Mouse (Mus musculus): Measurements from ENCODE around the gene Hyou1. TPM values are rescaled to one million over a fixed set of nuclear protein-coding genes. Genes with fewer than 3 reads are reported as not detected.

The Hyou1 gene
- total RNA-seq, 1 experiment = 246 TPM

- H3K27ac ChIP-seq (ENCODE audit: insufficient read depth, low read depth, low read length, poor library complexity, severe bottlenecking) = no peak overlapping the region
- H3K4me3 ChIP-seq (ENCODE audit: insufficient read depth in 1 of 2, low read depth in 1 of 2, low read length in 2 of 2, poor library complexity in 1 of 2, severe bottlenecking in 1 of 2) = no peak overlapping the region
- H3K9ac ChIP-seq (ENCODE audit: insufficient read depth, low read depth, low read length, poor library complexity, severe bottlenecking) = no peak overlapping the region
- DNase-seq (ENCODE audit: low read depth, low spot score) = no peak
- in situ Hi-C loops (cut with MboI; ENCODE audit: low sequenced_read_pairs in 2 of 2, unreplicated experiment in 2 of 2) = no loop called here
- H3K4me1 ChIP-seq (ENCODE audit: control insufficient read depth in 2 of 2, insufficient read depth in 2 of 2, low read length in 2 of 2, poor library complexity in 1 of 2) = peaks cover 2 to 21% of the 10 kb centered on the region in 2 experiments; a peak in 3 of 4 replicates
- no peak for TF ChIP-seq ZC3H11A (IDR thresholded peaks at IDR 0.05; ENCODE audit: borderline replicate concordance, low read depth, low read length)
- no peak for TF ChIP-seq MAFK (IDR thresholded peaks at IDR 0.05; ENCODE audit: insufficient read depth, low read depth, low read length)
- TF ChIP-seq CHD2 (IDR thresholded peaks at IDR 0.05; ENCODE audit: low read depth, low read length) = no peak
- no peak for TF ChIP-seq HCFC1 (IDR thresholded peaks at IDR 0.05; ENCODE audit: borderline replicate concordance, insufficient read depth, low read length)
- TF ChIP-seq ZNF384 (IDR thresholded peaks at IDR 0.05; ENCODE audit: low read depth, low read length) = no peak
- peaks cover 6% of the 10 kb centered on the region; the same call in 1 of the 2 replicates for H3K36me3 ChIP-seq (ENCODE audit: control insufficient read depth, insufficient read depth, low read length, poor library complexity, severe bottlenecking)
- H3K9me3 ChIP-seq (ENCODE audit: control insufficient read depth, insufficient read depth, low read depth, low read length) = no peaks in the 10 kb centered on the region
These were observed 36.7 kb upstream of the Hyou1 start for GRCm38 (mm10) chr9:44342605-44343004.

- Histone ChIP-seq H3K4me3 (ENCODE audit: insufficient read depth in 1 of 2, low read depth in 1 of 2, low read length in 2 of 2, poor library complexity in 1 of 2, severe bottlenecking in 1 of 2) (peak overlapping the region; percentile 84 to 99), H3K4me1 (ENCODE audit: control insufficient read depth in 2 of 2, insufficient read depth in 2 of 2, low read length in 2 of 2, poor library complexity in 1 of 2) (peaks cover 2 to 20% of the 10 kb centered on the region in 2 experiments; a peak in 3 of 4 replicates), H3K9ac (ENCODE audit: insufficient read depth, low read depth, low read length, poor library complexity, severe bottlenecking) (peak overlapping the region; percentile 96), H3K9me3 (ENCODE audit: control insufficient read depth, insufficient read depth, low read depth, low read length) (no peaks in the 10 kb centered on the region), H3K27ac (ENCODE audit: insufficient read depth, low read depth, low read length, poor library complexity, severe bottlenecking) (no peak overlapping the region; the same call in 1 of the 2 replicates), H3K36me3 (ENCODE audit: control insufficient read depth, insufficient read depth, low read length, poor library complexity, severe bottlenecking) (peaks cover 5% of the 10 kb centered on the region; the same call in 1 of the 2 replicates)
- no peak for DNase-seq (ENCODE audit: low read depth, low spot score)
- in situ Hi-C loops (cut with MboI; ENCODE audit: low sequenced_read_pairs in 2 of 2, unreplicated experiment in 2 of 2) = no loop called here
- TF ChIP-seq MAFK (IDR thresholded peaks at IDR 0.05; ENCODE audit: insufficient read depth, low read depth, low read length) = no peak
- TF ChIP-seq HCFC1 (IDR thresholded peaks at IDR 0.05; ENCODE audit: borderline replicate concordance, insufficient read depth, low read length) = no peak
These were observed 36.0 kb upstream of the Hyou1 start for GRCm38 (mm10) chr9:44343290-44343689.

GRCm38 (mm10) chr9:44343781-44344421 lies 35.4 kb upstream of the Hyou1 start, which contains the start of gene Hmbs:
TSS of gene Hmbs (minus strand) at chr9:44344228.
- DNase-seq (ENCODE audit: low read depth, low spot score) = peak; percentile 76

GRCm38 (mm10) chr9:44345570-44346433 lies 33.5 kb upstream of the Hyou1 start:
- TF ChIP-seq MAFK (IDR thresholded peaks at IDR 0.05; ENCODE audit: insufficient read depth, low read depth, low read length) (no peak), ZNF384 (IDR thresholded peaks at IDR 0.05; ENCODE audit: low read depth, low read length) (no peak), HCFC1 (IDR thresholded peaks at IDR 0.05; ENCODE audit: borderline replicate concordance, insufficient read depth, low read length) (no peak), CHD2 (IDR thresholded peaks at IDR 0.05; ENCODE audit: low read depth, low read length) (no peak), ZC3H11A (IDR thresholded peaks at IDR 0.05; ENCODE audit: borderline replicate concordance, low read depth, low read length) (no peak)
- Histone ChIP-seq H3K36me3 (ENCODE audit: control insufficient read depth, insufficient read depth, low read length, poor library complexity, severe bottlenecking) (peaks cover 9% of the 10 kb centered on the region; the same call in 1 of the 2 replicates), H3K4me1 (ENCODE audit: control insufficient read depth in 2 of 2, insufficient read depth in 2 of 2, low read length in 2 of 2, poor library complexity in 1 of 2) (peaks cover 2 to 20% of the 10 kb centered on the region in 2 experiments; a peak in 3 of 4 replicates), H3K27ac (ENCODE audit: insufficient read depth, low read depth, low read length, poor library complexity, severe bottlenecking) (peak overlapping the region; percentile 27; the same call in 1 of the 2 replicates), H3K9me3 (ENCODE audit: control insufficient read depth, insufficient read depth, low read depth, low read length) (no peaks in the 10 kb centered on the region), H3K9ac (ENCODE audit: insufficient read depth, low read depth, low read length, poor library complexity, severe bottlenecking) (no peak overlapping the region), H3K4me3 (ENCODE audit: insufficient read depth in 1 of 2, low read depth in 1 of 2, low read length in 2 of 2, poor library complexity in 1 of 2, severe bottlenecking in 1 of 2) (no peak overlapping the region)
- DNase-seq (ENCODE audit: low read depth, low spot score) = no peak
- in situ Hi-C loops (cut with MboI; ENCODE audit: low sequenced_read_pairs in 2 of 2, unreplicated experiment in 2 of 2) = no loop called here

More at GRCm38 (mm10) chr9:44343781-44344421, 35.4 kb upstream of the Hyou1 start, which contains the start of gene Hmbs:
- H3K27ac ChIP-seq (ENCODE audit: insufficient read depth, low read depth, low read length, poor library complexity, severe bottlenecking) = peak within 1 kb of the TSS; percentile 96
- in situ Hi-C loops (cut with MboI; ENCODE audit: low sequenced_read_pairs in 2 of 2, unreplicated experiment in 2 of 2) = no loop called here
- H3K4me1 ChIP-seq (ENCODE audit: control insufficient read depth in 2 of 2, insufficient read depth in 2 of 2, low read length in 2 of 2, poor library complexity in 1 of 2) = peaks cover 2 to 20% of the 10 kb centered on the region in 2 experiments; a peak in 3 of 4 replicates
- H3K36me3 ChIP-seq (ENCODE audit: control insufficient read depth, insufficient read depth, low read length, poor library complexity, severe bottlenecking) = peaks cover 7% of the 10 kb centered on the region; the same call in 1 of the 2 replicates
- peak within 1 kb of the TSS; percentile 84 to 99 for H3K4me3 ChIP-seq (ENCODE audit: insufficient read depth in 1 of 2, low read depth in 1 of 2, low read length in 2 of 2, poor library complexity in 1 of 2, severe bottlenecking in 1 of 2)
- TF ChIP-seq ZNF384 (IDR thresholded peaks at IDR 0.05; ENCODE audit: low read depth, low read length) = peak; percentile 71
- no peak for TF ChIP-seq CHD2 (IDR thresholded peaks at IDR 0.05; ENCODE audit: low read depth, low read length)
- H3K9ac ChIP-seq (ENCODE audit: insufficient read depth, low read depth, low read length, poor library complexity, severe bottlenecking) = peak within 1 kb of the TSS; percentile 96
- H3K9me3 ChIP-seq (ENCODE audit: control insufficient read depth, insufficient read depth, low read depth, low read length) = no peaks in the 10 kb centered on the region
